Mouse (Mus musculus): ENCODE measurements around the gene Pwwp2b. TPM values are rescaled to one million over a fixed set of nuclear protein-coding genes. Genes with fewer than 3 reads are reported as not detected.

The Pwwp2b gene
- total and polyA plus RNA-seq, 2 experiments from 2014 or later = 3.5 to 4.5 TPM

GRCm38 (mm10) chr7:139221072-139221471 lies 27.2 kb upstream of the Pwwp2b start:
- Histone ChIP-seq H3K9me3 (ENCODE audit: low read length) (no peaks in the 10 kb centered on the region), H3K27ac (ENCODE audit: low read depth, low read length) (no peak overlapping the region), H3K4me3 (ENCODE audit: low read depth, low read length) (no peak overlapping the region), H3K27me3 (ENCODE audit: insufficient read depth, low read length) (no peaks in the 10 kb centered on the region), H3K4me1 (ENCODE audit: insufficient read depth, low read length) (no peaks in the 10 kb centered on the region), H3K9ac (replicated peaks; ENCODE audit: low read length, poor library complexity, severe bottlenecking) (no peak overlapping the region), H3K36me3 (ENCODE audit: insufficient read depth, low read length) (no peaks in the 10 kb centered on the region), H3K4me2 (ENCODE audit: low read depth, low read length, poor library complexity, severe bottlenecking) (no peak overlapping the region)
- DNase-seq (ENCODE audit: low spot score) (no peak), ATAC-seq (ENCODE audit: low FRiP score) (no peak)
- no peak for TF ChIP-seq CTCF (IDR thresholded peaks at IDR 0.05)
- 83% methylated on average over 5 of the region's 5 CpGs for WGBS

GRCm38 (mm10) chr7:139221856-139222255 lies 26.4 kb upstream of the Pwwp2b start:
- Histone ChIP-seq H3K27me3 (ENCODE audit: insufficient read depth, low read length) (no peaks in the 10 kb centered on the region), H3K9me3 (ENCODE audit: low read length) (no peaks in the 10 kb centered on the region), H3K4me3 (ENCODE audit: low read depth, low read length) (no peak overlapping the region), H3K9ac (replicated peaks; ENCODE audit: low read length, poor library complexity, severe bottlenecking) (no peak overlapping the region), H3K36me3 (ENCODE audit: insufficient read depth, low read length) (no peaks in the 10 kb centered on the region), H3K4me2 (ENCODE audit: low read depth, low read length, poor library complexity, severe bottlenecking) (no peak overlapping the region), H3K27ac (ENCODE audit: low read depth, low read length) (no peak overlapping the region), H3K4me1 (ENCODE audit: insufficient read depth, low read length) (no peaks in the 10 kb centered on the region)
- no peak for DNase-seq (ENCODE audit: low spot score)
- no peak for ATAC-seq (ENCODE audit: low FRiP score)
- TF ChIP-seq CTCF (IDR thresholded peaks at IDR 0.05) = no peak
- WGBS = 52% methylated on average over 2 of the region's 2 CpGs

GRCm38 (mm10) chr7:139222341-139222740 lies 25.9 kb upstream of the Pwwp2b start:
- no peaks in the 10 kb centered on the region for H3K27me3 ChIP-seq (ENCODE audit: insufficient read depth, low read length)
- H3K4me1 ChIP-seq (ENCODE audit: insufficient read depth, low read length) = no peaks in the 10 kb centered on the region
- H3K27ac ChIP-seq (ENCODE audit: low read depth, low read length) = no peak overlapping the region
- H3K36me3 ChIP-seq (ENCODE audit: insufficient read depth, low read length) = no peaks in the 10 kb centered on the region
- ATAC-seq (ENCODE audit: low FRiP score) (no peak), DNase-seq (ENCODE audit: low spot score) (no peak)
- no peak overlapping the region for H3K4me2 ChIP-seq (ENCODE audit: low read depth, low read length, poor library complexity, severe bottlenecking)
- H3K9ac ChIP-seq (replicated peaks; ENCODE audit: low read length, poor library complexity, severe bottlenecking) = 0 out of 2 replicates have a peak overlapping the region, but pooled peaks have one; percentile 4
- H3K9me3 ChIP-seq (ENCODE audit: low read length) = no peaks in the 10 kb centered on the region
- H3K4me3 ChIP-seq (ENCODE audit: low read depth, low read length) = no peak overlapping the region
- no peak for TF ChIP-seq CTCF (IDR thresholded peaks at IDR 0.05)
- 71% methylated on average over 4 of the region's 4 CpGs for WGBS

GRCm38 (mm10) chr7:139224070-139224469 lies 24.2 kb upstream of the Pwwp2b start:
- no peak overlapping the region for H3K4me2 ChIP-seq (ENCODE audit: low read depth, low read length, poor library complexity, severe bottlenecking)
- no peak overlapping the region for H3K9ac ChIP-seq (replicated peaks; ENCODE audit: low read length, poor library complexity, severe bottlenecking)
- no peaks in the 10 kb centered on the region for H3K9me3 ChIP-seq (ENCODE audit: low read length)
- ATAC-seq (ENCODE audit: low FRiP score) (no peak), DNase-seq (ENCODE audit: low spot score) (no peak)
- TF ChIP-seq CTCF (IDR thresholded peaks at IDR 0.05) = no peak
- WGBS = 82% methylated on average over 1 of the region's 1 CpGs
- no peaks in the 10 kb centered on the region for H3K4me1 ChIP-seq (ENCODE audit: insufficient read depth, low read length)
- no peaks in the 10 kb centered on the region for H3K27me3 ChIP-seq (ENCODE audit: insufficient read depth, low read length)
- no peak overlapping the region for H3K27ac ChIP-seq (ENCODE audit: low read depth, low read length)
- no peak overlapping the region for H3K4me3 ChIP-seq (ENCODE audit: low read depth, low read length)
- no peaks in the 10 kb centered on the region for H3K36me3 ChIP-seq (ENCODE audit: insufficient read depth, low read length)

GRCm38 (mm10) chr7:139224725-139225124 lies 23.6 kb upstream of the Pwwp2b start:
- TF ChIP-seq CTCF (IDR thresholded peaks at IDR 0.05) = no peak
- Histone ChIP-seq H3K4me2 (ENCODE audit: low read depth, low read length, poor library complexity, severe bottlenecking) (no peak overlapping the region), H3K36me3 (ENCODE audit: insufficient read depth, low read length) (no peaks in the 10 kb centered on the region), H3K9ac (replicated peaks; ENCODE audit: low read length, poor library complexity, severe bottlenecking) (no peak overlapping the region), H3K27ac (ENCODE audit: low read depth, low read length) (no peak overlapping the region), H3K9me3 (ENCODE audit: low read length) (no peaks in the 10 kb centered on the region), H3K4me1 (ENCODE audit: insufficient read depth, low read length) (no peaks in the 10 kb centered on the region), H3K4me3 (ENCODE audit: low read depth, low read length) (no peak overlapping the region), H3K27me3 (ENCODE audit: insufficient read depth, low read length) (no peaks in the 10 kb centered on the region)
- WGBS = 82% methylated on average over 8 of the region's 8 CpGs
- ATAC-seq (ENCODE audit: low FRiP score) (no peak), DNase-seq (ENCODE audit: low spot score) (no peak)

GRCm38 (mm10) chr7:139226416-139226815 lies 21.9 kb upstream of the Pwwp2b start:
- no peaks in the 10 kb centered on the region for H3K9me3 ChIP-seq (ENCODE audit: low read length)
- no peak overlapping the region for H3K9ac ChIP-seq (replicated peaks; ENCODE audit: low read length, poor library complexity, severe bottlenecking)
- no peaks in the 10 kb centered on the region for H3K27me3 ChIP-seq (ENCODE audit: insufficient read depth, low read length)
- no peak overlapping the region for H3K4me3 ChIP-seq (ENCODE audit: low read depth, low read length)
- WGBS = 90% methylated on average over 7 of the region's 7 CpGs
- no peak for DNase-seq (ENCODE audit: low spot score)
- no peaks in the 10 kb centered on the region for H3K4me1 ChIP-seq (ENCODE audit: insufficient read depth, low read length)
- no peak for ATAC-seq (ENCODE audit: low FRiP score)
- H3K36me3 ChIP-seq (ENCODE audit: insufficient read depth, low read length) = no peaks in the 10 kb centered on the region
- H3K4me2 ChIP-seq (ENCODE audit: low read depth, low read length, poor library complexity, severe bottlenecking) = no peak overlapping the region
- no peak for TF ChIP-seq CTCF (IDR thresholded peaks at IDR 0.05)
- H3K27ac ChIP-seq (ENCODE audit: low read depth, low read length) = no peak overlapping the region

All from midbrain, postnatal 0 days (tissue).